Mouse (Mus musculus): ENCODE data around the gene Gmcl1. TPM values are rescaled to one million over a fixed set of nuclear protein-coding genes. Genes with fewer than 3 reads are reported as not detected.
A peak's percentile ranks its signal among the peaks of the same experiment; 100 is the strongest.

Gmcl1 gene
- polyA plus RNA-seq, 1 experiment from 2014 or later = 14.4 TPM

GRCm38 (mm10) chr6:86683872-86684654 is 49.1 kb downstream of the Gmcl1 start, which contains the start of gene Snrnp27:
TSS of gene Snrnp27 (minus strand) at chr6:86684522.
- Histone ChIP-seq H3K9ac (peak within 1 kb of the TSS; percentile 90), H3K27ac (peak within 1 kb of the TSS; percentile 72), H3K4me1 (replicated peaks) (peaks cover 10% of the 10 kb centered on the region), H3K27me3 (no peaks in the 10 kb centered on the region), H3K4me2 (peak within 1 kb of the TSS; percentile 80), H3K4me3 (peak within 1 kb of the TSS; percentile 91), H3K9me3 (replicated peaks) (no peaks in the 10 kb centered on the region), H3K36me3 (peaks cover 34% of the 10 kb centered on the region)
- WGBS = 2% methylated on average over 36 of the region's 36 CpGs
- ATAC-seq (replicated peaks; ENCODE audit: insufficient number of reproducible peaks, insufficient read depth, low FRiP score, low read depth) = peak; percentile 81

- ATAC-seq (replicated peaks; ENCODE audit: insufficient number of reproducible peaks, insufficient read depth, low FRiP score, low read depth) = no peak
- H3K27me3 ChIP-seq = no peaks in the 10 kb centered on the region
- H3K4me1 ChIP-seq (replicated peaks) = peaks cover 10% of the 10 kb centered on the region
- H3K4me2 ChIP-seq = no peak overlapping the region
- 82% methylated on average over 3 of the region's 3 CpGs for WGBS
- no peak overlapping the region for H3K9ac ChIP-seq
- H3K36me3 ChIP-seq = peaks cover 60% of the 10 kb centered on the region
- H3K27ac ChIP-seq = no peak overlapping the region
- H3K4me3 ChIP-seq = no peak overlapping the region
- no peaks in the 10 kb centered on the region for H3K9me3 ChIP-seq (replicated peaks)
Observed at GRCm38 (mm10) chr6:86681289-86681688, 51.9 kb downstream of the Gmcl1 start.

- Histone ChIP-seq H3K4me3 (no peak overlapping the region), H3K9me3 (replicated peaks) (no peaks in the 10 kb centered on the region), H3K27me3 (no peaks in the 10 kb centered on the region), H3K27ac (no peak overlapping the region), H3K9ac (no peak overlapping the region), H3K4me1 (replicated peaks) (peaks cover 5% of the 10 kb centered on the region), H3K4me2 (no peak overlapping the region), H3K36me3 (peaks cover 87% of the 10 kb centered on the region)
- no peak for ATAC-seq (replicated peaks; ENCODE audit: insufficient number of reproducible peaks, insufficient read depth, low FRiP score, low read depth)
- WGBS = 88% methylated on average over 6 of the region's 6 CpGs
Observed at GRCm38 (mm10) chr6:86678341-86678740, 54.8 kb downstream of the Gmcl1 start.

- Histone ChIP-seq H3K36me3 (peaks cover 40% of the 10 kb centered on the region), H3K9me3 (replicated peaks) (no peaks in the 10 kb centered on the region), H3K9ac (no peak overlapping the region), H3K4me3 (no peak overlapping the region), H3K4me1 (replicated peaks) (peaks cover 18% of the 10 kb centered on the region), H3K4me2 (no peak overlapping the region), H3K27ac (no peak overlapping the region), H3K27me3 (no peaks in the 10 kb centered on the region)
- 13% methylated on average over 2 of the region's 2 CpGs for WGBS
- no peak for ATAC-seq (replicated peaks; ENCODE audit: insufficient number of reproducible peaks, insufficient read depth, low FRiP score, low read depth)
Observed at GRCm38 (mm10) chr6:86670873-86671272, 62.3 kb downstream of the Gmcl1 start.

- WGBS = under 1% methylated on average over 36 of the region's 37 CpGs
- ATAC-seq (replicated peaks; ENCODE audit: insufficient number of reproducible peaks, insufficient read depth, low FRiP score, low read depth) = peak; percentile 100
- H3K27ac ChIP-seq = peak overlapping the region; percentile 64
- H3K4me2 ChIP-seq = peak overlapping the region; percentile 82
- H3K4me1 ChIP-seq (replicated peaks) = peaks cover 18% of the 10 kb centered on the region
- H3K27me3 ChIP-seq = no peaks in the 10 kb centered on the region
- peak overlapping the region; percentile 79 for H3K4me3 ChIP-seq
- H3K36me3 ChIP-seq = peaks cover 25% of the 10 kb centered on the region
- H3K9me3 ChIP-seq (replicated peaks) = no peaks in the 10 kb centered on the region
- peak overlapping the region; percentile 50 for H3K9ac ChIP-seq
Observed at GRCm38 (mm10) chr6:86669240-86669727, 63.9 kb downstream of the Gmcl1 start.

- 0% methylated on average over 58 of the region's 76 CpGs for WGBS
- peak; percentile 2; the same call in 1 of the 2 replicates for ATAC-seq (replicated peaks; ENCODE audit: insufficient number of reproducible peaks, insufficient read depth, low FRiP score, low read depth)
Observed at GRCm38 (mm10) chr6:86668580-86669239, 64.5 kb downstream of the Gmcl1 start, which contains the start of gene Mxd1. TSS of gene Mxd1 (minus strand) at chr6:86669161.

GRCm38 (mm10) chr6:86667061-86667460 is 66.1 kb downstream of the Gmcl1 start:
- no peaks in the 10 kb centered on the region for H3K27me3 ChIP-seq
- WGBS = 87% methylated on average over 10 of the region's 10 CpGs
- H3K4me2 ChIP-seq = no peak overlapping the region
- no peak for ATAC-seq (replicated peaks; ENCODE audit: insufficient number of reproducible peaks, insufficient read depth, low FRiP score, low read depth)
- H3K9me3 ChIP-seq (replicated peaks) = no peaks in the 10 kb centered on the region
- no peak overlapping the region for H3K9ac ChIP-seq
- H3K27ac ChIP-seq = no peak overlapping the region
- H3K4me1 ChIP-seq (replicated peaks) = peaks cover 18% of the 10 kb centered on the region
- H3K36me3 ChIP-seq = peaks cover 10% of the 10 kb centered on the region; the same call in 1 of the 2 replicates
- H3K4me3 ChIP-seq = no peak overlapping the region

More at GRCm38 (mm10) chr6:86668580-86669239, 64.5 kb downstream of the Gmcl1 start, which contains the start of gene Mxd1:
- Histone ChIP-seq H3K4me3 (peak within 1 kb of the TSS; percentile 79), H3K27ac (peak within 1 kb of the TSS; percentile 64), H3K36me3 (peaks cover 21% of the 10 kb centered on the region; the same call in 1 of the 2 replicates), H3K9me3 (replicated peaks) (no peaks in the 10 kb centered on the region), H3K4me2 (peak within 1 kb of the TSS; percentile 82), H3K4me1 (replicated peaks) (peaks cover 18% of the 10 kb centered on the region), H3K9ac (peak within 1 kb of the TSS; percentile 75), H3K27me3 (no peaks in the 10 kb centered on the region)

GRCm38 (mm10) chr6:86665560-86666307 is 67.4 kb downstream of the Gmcl1 start:
- H3K27me3 ChIP-seq = no peaks in the 10 kb centered on the region
- peaks cover 6% of the 10 kb centered on the region; the same call in 1 of the 2 replicates for H3K36me3 ChIP-seq
- H3K9ac ChIP-seq = no peak overlapping the region
- no peak for ATAC-seq (replicated peaks; ENCODE audit: insufficient number of reproducible peaks, insufficient read depth, low FRiP score, low read depth)
- no peaks in the 10 kb centered on the region for H3K9me3 ChIP-seq (replicated peaks)
- 77% methylated on average over 17 of the region's 17 CpGs for WGBS
- no peak overlapping the region for H3K4me2 ChIP-seq
- H3K4me1 ChIP-seq (replicated peaks) = peaks cover 18% of the 10 kb centered on the region
- H3K27ac ChIP-seq = no peak overlapping the region
- no peak overlapping the region for H3K4me3 ChIP-seq

GRCm38 (mm10) chr6:86665076-86665475 is 68.1 kb downstream of the Gmcl1 start:
- no peak overlapping the region for H3K9ac ChIP-seq
- no peaks in the 10 kb centered on the region for H3K27me3 ChIP-seq
- no peak overlapping the region for H3K4me2 ChIP-seq
- WGBS = 76% methylated on average over 5 of the region's 5 CpGs
- H3K4me1 ChIP-seq (replicated peaks) = peaks cover 15% of the 10 kb centered on the region
- H3K9me3 ChIP-seq (replicated peaks) = no peaks in the 10 kb centered on the region
- peaks cover 6% of the 10 kb centered on the region; the same call in 1 of the 2 replicates for H3K36me3 ChIP-seq
- no peak overlapping the region for H3K4me3 ChIP-seq
- H3K27ac ChIP-seq = no peak overlapping the region
- no peak for ATAC-seq (replicated peaks; ENCODE audit: insufficient number of reproducible peaks, insufficient read depth, low FRiP score, low read depth)

GRCm38 (mm10) chr6:86660161-86660877 is 72.9 kb downstream of the Gmcl1 start:
- H3K9me3 ChIP-seq (replicated peaks) = no peaks in the 10 kb centered on the region
- H3K27ac ChIP-seq = no peak overlapping the region
- no peak overlapping the region for H3K9ac ChIP-seq
- 62% methylated on average over 9 of the region's 9 CpGs for WGBS
- H3K4me1 ChIP-seq (replicated peaks) = peaks cover 6% of the 10 kb centered on the region; the same call in 1 of the 2 replicates
- no peak overlapping the region for H3K4me3 ChIP-seq
- H3K27me3 ChIP-seq = no peaks in the 10 kb centered on the region
- no peak for ATAC-seq (replicated peaks; ENCODE audit: insufficient number of reproducible peaks, insufficient read depth, low FRiP score, low read depth)
- peaks cover 6% of the 10 kb centered on the region; the same call in 1 of the 2 replicates for H3K36me3 ChIP-seq
- no peak overlapping the region for H3K4me2 ChIP-seq
